Mouse (Mus musculus) bone marrow, adult 2 months (tissue): ENCODE measurements around the gene Pappa.

Experiments used
- CTCF ChIP-seq: fragments of 200-500 bp; IDR thresholded peaks from 2 replicates; pipeline ENCODE4 v1.5.1; 2011; ENCODE audit warnings: low read length, control low read depth; ENCODE audit not compliant: control insufficient read depth, insufficient read depth
- POLR2A ChIP-seq: fragments of 200-500 bp; IDR thresholded peaks from 2 replicates; pipeline ENCODE4 v1.6.1; 2011; ENCODE audit warnings: low read depth, mild to moderate bottlenecking, control low read depth, low read length, borderline replicate concordance; ENCODE audit not compliant: control insufficient read depth

- TF ChIP-seq CTCF (no peak), POLR2A (no peak)
Measured at GRCm38 (mm10) chr4:65134358-65134757, 10.4 kb downstream of the Pappa start.
